Mouse (Mus musculus) erythroblast, embryonic 14.5 days (primary cell): ENCODE data around the gene Smpdl3a.

ENCODE experiments used
- GATA1 ChIP-seq: IDR thresholded peaks from 2 replicates; pipeline ENCODE4 v1.6.1; 2012; ENCODE audit warnings: low read length, inconsistent platforms, mixed read lengths
- TAL1 ChIP-seq: IDR thresholded peaks from 3 replicates; pipeline ENCODE4 v1.6.1; 2012; ENCODE audit warnings: low read length, inconsistent platforms, mixed read lengths

- TF ChIP-seq TAL1 (no peak), GATA1 (no peak)
Measured at GRCm38 (mm10) chr10:57835094-57835493, 41.0 kb downstream of the Smpdl3a start.
